Mouse (Mus musculus) CD4-positive, CD25-positive, alpha-beta regulatory T cell, adult 2 months (primary cell): ENCODE data around the gene Serpina3f.
"Not testable (repeated sequence)": the region's sequence is repeated elsewhere in the genome, so short reads cannot be mapped to it uniquely, and the experiment has no call there.

ENCODE experiments used
- DNase-seq: peaks from one replicate; pipeline ENCODE4 v3.0.0-alpha.2; 2012; ENCODE audit warnings: low read depth, low spot score

Serpina3f gene

GRCm38 (mm10) chr12:104214445-104214753 lies at the start of gene Serpina3f:
Serpina3f (plus strand) TSS chr12:104214544.
- DNase-seq: no peak

GRCm38 (mm10) chr12:104174747-104175146 lies 39.6 kb upstream of the Serpina3f start:
- no peak for DNase-seq

- DNase-seq: no peak
Measured at GRCm38 (mm10) chr12:104175636-104176035, 38.7 kb upstream of the Serpina3f start.

- no peak for DNase-seq
Measured at GRCm38 (mm10) chr12:104178577-104178976, 35.8 kb upstream of the Serpina3f start.

GRCm38 (mm10) chr12:104178987-104179386 lies 35.4 kb upstream of the Serpina3f start:
- no peak for DNase-seq

GRCm38 (mm10) chr12:104185046-104185445 lies 29.3 kb upstream of the Serpina3f start:
- no peak for DNase-seq

- DNase-seq: no peak
Measured at GRCm38 (mm10) chr12:104186041-104186581, 28.2 kb upstream of the Serpina3f start.

- DNase-seq: no peak
Measured at GRCm38 (mm10) chr12:104189246-104189645, 25.1 kb upstream of the Serpina3f start.

GRCm38 (mm10) chr12:104190852-104191251 lies 23.5 kb upstream of the Serpina3f start:
- DNase-seq: no peak

- no peak for DNase-seq
Measured at GRCm38 (mm10) chr12:104209149-104209548, 5.2 kb upstream of the Serpina3f start.

GRCm38 (mm10) chr12:104209802-104210201 lies 4.5 kb upstream of the Serpina3f start:
- peak; percentile 24 for DNase-seq

GRCm38 (mm10) chr12:104213689-104214444 lies 477 bp upstream of the Serpina3f start:
- peak; percentile 13 for DNase-seq

- DNase-seq: no peak
Measured at GRCm38 (mm10) chr12:104215249-104215648, 905 bp downstream of the Serpina3f start.

- no peak for DNase-seq
Measured at GRCm38 (mm10) chr12:104221616-104222015, 7.3 kb downstream of the Serpina3f start.

- no peak for DNase-seq
Measured at GRCm38 (mm10) chr12:104223690-104224089, 9.3 kb downstream of the Serpina3f start.

- DNase-seq: no peak
Measured at GRCm38 (mm10) chr12:104224598-104225300, 10.4 kb downstream of the Serpina3f start.

GRCm38 (mm10) chr12:104230762-104231161 lies 16.4 kb downstream of the Serpina3f start:
- no peak for DNase-seq

- peak; percentile 38 for DNase-seq
Measured at GRCm38 (mm10) chr12:104235915-104236314, 21.6 kb downstream of the Serpina3f start, which contains the start of gene Serpina3g. Serpina3g (plus strand) TSS chr12:104236245.

GRCm38 (mm10) chr12:104238048-104238447 lies 23.7 kb downstream of the Serpina3f start:
- DNase-seq: not testable (repeated sequence)

GRCm38 (mm10) chr12:104243307-104243706 lies 29.0 kb downstream of the Serpina3f start:
- no peak for DNase-seq

GRCm38 (mm10) chr12:104245092-104245491 lies 30.7 kb downstream of the Serpina3f start:
- DNase-seq: peak; percentile 12

GRCm38 (mm10) chr12:104245595-104245994 lies 31.3 kb downstream of the Serpina3f start:
- DNase-seq: no peak

GRCm38 (mm10) chr12:104247553-104248002 lies 33.2 kb downstream of the Serpina3f start:
- no peak for DNase-seq
